Mouse (Mus musculus) MEL (cell line): ENCODE measurements around the gene Kank1. TPM values are rescaled to one million over a fixed set of nuclear protein-coding genes. Genes with fewer than 3 reads are reported as not detected.

Experiments used
- DNase-seq: peaks from one replicate; pipeline ENCODE4 v3.0.0; 2011; ENCODE audit warnings: low read depth, low spot score
- H3K27ac ChIP-seq: 2 replicates; pipeline ENCODE4 v1.5.1; 2012; ENCODE audit warnings: low read depth, mild to moderate bottlenecking, control low read depth, low read length, moderate library complexity; ENCODE audit not compliant: control insufficient read depth
- H3K27me3 ChIP-seq, 2 experiments: fragments of 150-350 bp in 1 of 2; sonication (generic) in 1 of 2; 2 replicates each; pipeline ENCODE4 v1.6.1; 2012; ENCODE audit warnings: low read length in 2 of 2, mild to moderate bottlenecking in 2 of 2, improper control_type of control experiment in 1 of 2, moderate library complexity in 1 of 2; ENCODE audit not compliant: insufficient read depth in 2 of 2, control insufficient read depth in 1 of 2
- H3K36me3 ChIP-seq, 2 experiments: 2 replicates each; pipeline ENCODE4 v1.6.1; 2012 to 2014; ENCODE audit warnings: low read length in 2 of 2, improper control_type of control experiment in 1 of 2, inconsistent platforms in 1 of 2, mild to moderate bottlenecking in 1 of 2; ENCODE audit not compliant: insufficient read depth in 2 of 2, control insufficient read depth in 1 of 2
- H3K4me1 ChIP-seq, 2 experiments: fragments of 150-350 bp in 1 of 2; sonication (generic) in 1 of 2; 2 replicates each; pipeline ENCODE4 v1.6.1; 2012; ENCODE audit warnings: low read length in 2 of 2, improper control_type of control experiment in 1 of 2, mild to moderate bottlenecking in 1 of 2; ENCODE audit not compliant: insufficient read depth in 2 of 2, control insufficient read depth in 1 of 2
- H3K4me3 ChIP-seq, 2 experiments: fragments of 150-350 bp in 1 of 2; sonication (generic) in 1 of 2; 2 replicates each; pipeline ENCODE4 v1.5.1; 2012; ENCODE audit warnings: low read depth in 2 of 2, low read length in 2 of 2, mild to moderate bottlenecking in 2 of 2, moderate library complexity in 2 of 2, control low read depth in 1 of 2, improper control_type of control experiment in 1 of 2; ENCODE audit not compliant: control insufficient read depth in 1 of 2, insufficient read depth in 1 of 2
- H3K79me2 ChIP-seq: 2 replicates; pipeline ENCODE4 v1.6.1; 2012; ENCODE audit warnings: mild to moderate bottlenecking, low read length, moderate library complexity; ENCODE audit not compliant: control insufficient read depth, poor library complexity, insufficient read depth
- H3K9ac ChIP-seq: 2 replicates; pipeline ENCODE4 v1.6.1; 2012; ENCODE audit warnings: low read depth, mild to moderate bottlenecking, control low read depth, low read length, moderate library complexity; ENCODE audit not compliant: control insufficient read depth, poor library complexity, severe bottlenecking
- H3K9me3 ChIP-seq: fragments of 150-350 bp; sonication (generic); replicated peaks from 2 replicates; pipeline ENCODE4 v1.6.1; 2012; ENCODE audit warnings: mild to moderate bottlenecking, low read length, improper control_type of control experiment, moderate library complexity; ENCODE audit not compliant: insufficient read depth
- BHLHE40 ChIP-seq: IDR thresholded peaks from 2 replicates; pipeline ENCODE4 v1.6.1; 2012; ENCODE audit warnings: low read depth, mild to moderate bottlenecking, inconsistent platforms, low read length, improper control_type of control experiment, borderline replicate concordance
- CHD2 ChIP-seq: IDR thresholded peaks from 2 replicates; pipeline ENCODE4 v1.6.1; 2011; ENCODE audit warnings: low read length, improper control_type of control experiment
- CTCF ChIP-seq, 3 experiments: IDR thresholded peaks in 2 of 3; conservative IDR thresholded peaks in 1 of 3; 2 replicates each; pipeline ENCODE4 v1.5.1; 2011 to 2012; ENCODE audit warnings: low read length in 3 of 3, low read depth in 2 of 3, mild to moderate bottlenecking in 2 of 3, improper control_type of control experiment in 1 of 3, inconsistent platforms in 1 of 3, mixed read lengths in 1 of 3, moderate library complexity in 1 of 3; ENCODE audit not compliant: control insufficient read depth in 1 of 3, insufficient read depth in 1 of 3, poor library complexity in 1 of 3, severe bottlenecking in 1 of 3
- E2F4 ChIP-seq: IDR thresholded peaks from 2 replicates; pipeline ENCODE4 v1.6.1; 2011; ENCODE audit warnings: low read depth, low read length, improper control_type of control experiment, borderline replicate concordance
- EP300 ChIP-seq, 2 experiments: IDR thresholded peaks; 2 replicates each; pipeline ENCODE4 v1.6.1; 2011; ENCODE audit warnings: improper control_type of control experiment in 2 of 2, low read length in 2 of 2, low read depth in 1 of 2, mild to moderate bottlenecking in 1 of 2
- ETS1 ChIP-seq: IDR thresholded peaks from 2 replicates; pipeline ENCODE4 v1.6.1; 2012; ENCODE audit warnings: low read depth, mild to moderate bottlenecking, inconsistent platforms, low read length, improper control_type of control experiment, moderate library complexity
- GATA1 ChIP-seq: IDR thresholded peaks from 2 replicates; pipeline ENCODE4 v1.6.1; 2011; ENCODE audit warnings: low read depth, low read length, improper control_type of control experiment
- KAT2A ChIP-seq: conservative IDR thresholded peaks from 2 replicates; pipeline ENCODE4 v1.6.1; 2012; ENCODE audit warnings: low read depth, low read length, improper control_type of control experiment, inconsistent platforms
- MAX ChIP-seq: IDR thresholded peaks from 2 replicates; pipeline ENCODE4 v1.6.1; 2011; ENCODE audit warnings: low read length, improper control_type of control experiment
- MEF2A ChIP-seq: IDR thresholded peaks from 2 replicates; pipeline ENCODE4 v1.6.1; 2014; ENCODE audit warnings: low read depth, mild to moderate bottlenecking, inconsistent platforms, low read length, improper control_type of control experiment; ENCODE audit not compliant: poor library complexity, insufficient replicate concordance, severe bottlenecking; ENCODE audit errors: extremely low read depth
- MXI1 ChIP-seq: IDR thresholded peaks from 2 replicates; pipeline ENCODE4 v1.6.1; 2011; ENCODE audit warnings: mild to moderate bottlenecking, low read depth, low read length, improper control_type of control experiment
- MYB ChIP-seq: IDR thresholded peaks from 2 replicates; pipeline ENCODE4 v1.6.1; 2011; ENCODE audit warnings: mild to moderate bottlenecking, low read depth, low read length, improper control_type of control experiment
- NELFE ChIP-seq: IDR thresholded peaks from 2 replicates; pipeline ENCODE4 v1.6.1; 2011; ENCODE audit warnings: low read depth, low read length, improper control_type of control experiment
- NRF1 ChIP-seq: IDR thresholded peaks from 2 replicates; pipeline ENCODE4 v1.6.1; 2014; ENCODE audit warnings: low read depth, mild to moderate bottlenecking, inconsistent platforms, low read length, improper control_type of control experiment, moderate library complexity; ENCODE audit not compliant: poor library complexity, insufficient read depth, severe bottlenecking
- POLR2AphosphoS5 ChIP-seq: IDR thresholded peaks from 2 replicates; pipeline ENCODE4 v1.6.1; 2012; ENCODE audit warnings: low read depth, borderline replicate concordance, mild to moderate bottlenecking, inconsistent platforms, low read length, moderate library complexity, mixed read lengths
- RAD21 ChIP-seq: IDR thresholded peaks from 2 replicates; pipeline ENCODE4 v1.6.1; 2011; ENCODE audit warnings: mild to moderate bottlenecking, low read depth, low read length, improper control_type of control experiment
- SIN3A ChIP-seq: IDR thresholded peaks from 2 replicates; pipeline ENCODE4 v1.6.1; 2012; ENCODE audit warnings: low read length, improper control_type of control experiment, inconsistent platforms
- SMC3 ChIP-seq: IDR thresholded peaks from 2 replicates; pipeline ENCODE4 v1.6.1; 2011; ENCODE audit warnings: low read depth, low read length, improper control_type of control experiment
- TAL1 ChIP-seq: IDR thresholded peaks from 2 replicates; pipeline ENCODE4 v1.6.1; 2012; ENCODE audit warnings: mild to moderate bottlenecking, inconsistent platforms, low read length, moderate library complexity, mixed read lengths
- TBP ChIP-seq: IDR thresholded peaks from 2 replicates; pipeline ENCODE4 v1.8.0; 2011; ENCODE audit warnings: low read depth, low read length, improper control_type of control experiment
- TCF12 ChIP-seq: IDR thresholded peaks from 2 replicates; pipeline ENCODE4 v1.6.1; 2014; ENCODE audit warnings: low read depth, mild to moderate bottlenecking, inconsistent platforms, low read length, improper control_type of control experiment, moderate library complexity
- UBTF ChIP-seq: IDR thresholded peaks from 2 replicates; pipeline ENCODE4 v1.6.1; 2012; ENCODE audit warnings: low read depth, mild to moderate bottlenecking, inconsistent platforms, low read length, improper control_type of control experiment, moderate library complexity, borderline replicate concordance; ENCODE audit not compliant: insufficient read depth
- USF2 ChIP-seq, 2 experiments: IDR thresholded peaks; 2 replicates each; pipeline ENCODE4 v1.6.1; 2011 to 2012; ENCODE audit warnings: improper control_type of control experiment in 2 of 2, low read length in 2 of 2, borderline replicate concordance in 1 of 2, inconsistent platforms in 1 of 2, low read depth in 1 of 2, mild to moderate bottlenecking in 1 of 2; ENCODE audit not compliant: insufficient read depth in 1 of 2
- ZC3H11A ChIP-seq: IDR thresholded peaks from 2 replicates; pipeline ENCODE4 v1.6.1; 2012; ENCODE audit warnings: low read depth, mild to moderate bottlenecking, inconsistent platforms, low read length, improper control_type of control experiment
- ZKSCAN1 ChIP-seq: IDR thresholded peaks from 2 replicates; pipeline ENCODE4 v1.6.1; 2012; ENCODE audit warnings: low read depth, mild to moderate bottlenecking, inconsistent platforms, low read length, improper control_type of control experiment, moderate library complexity
- ZNF384 ChIP-seq: IDR thresholded peaks from 2 replicates; pipeline ENCODE4 v1.6.1; 2012; ENCODE audit warnings: low read depth, mild to moderate bottlenecking, inconsistent platforms, low read length, improper control_type of control experiment
- polyA plus RNA-seq, 2 experiments: library from polyadenylated mRNA; stranded (reverse) in 1 of 2; unstranded in 1 of 2; fragments of >175 nt in 1 of 2; fragments of >200 nt in 1 of 2; gene quantifications; 2 replicates each; pipeline versions ENCODE4 v1.2.1 to v1.2.4; 2012; ENCODE audit warnings: low replicate concordance in 2 of 2, low read depth in 1 of 2; ENCODE audit not compliant: insufficient read length in 2 of 2, insufficient read depth in 1 of 2, missing spikeins in 1 of 2
- total RNA-seq: library from RNA; depleted of rRNA; stranded (reverse); fragments of 300-350 nt; gene quantifications from 2 replicates; pipeline ENCODE4 v1.2.3, GENCODE M21; 2012

The Kank1 gene
- total and polyA plus RNA-seq, 3 experiments = not detected

DNA sequence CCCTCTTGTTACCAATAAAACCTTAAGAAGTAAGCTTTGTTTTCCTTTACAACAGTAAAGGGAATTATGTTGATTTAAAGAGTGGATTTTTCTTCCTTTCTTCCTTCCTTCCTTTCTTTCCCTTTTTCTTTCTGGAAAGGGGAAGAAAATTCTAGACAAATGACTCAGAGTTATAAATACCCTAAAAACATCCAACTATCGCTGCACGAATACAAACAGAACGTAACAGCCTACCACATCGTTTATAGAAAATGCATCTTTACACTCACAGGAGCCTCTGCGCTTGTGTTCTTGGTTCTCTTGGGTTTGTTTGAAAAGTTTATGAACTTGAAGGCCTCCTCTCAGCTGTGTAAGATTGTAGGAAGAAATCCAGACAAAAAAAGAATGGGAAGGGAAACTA, 178.7 kb downstream of the Kank1 start:
- no peaks in the 10 kb centered on the region for H3K4me1 ChIP-seq
- no peak overlapping the region for H3K4me3 ChIP-seq
- no peaks in the 10 kb centered on the region for H3K79me2 ChIP-seq
- DNase-seq = no peak
- H3K27me3 ChIP-seq = no peaks in the 10 kb centered on the region; a peak in 1 of 4 replicates
- no peak overlapping the region for H3K27ac ChIP-seq
- no peak overlapping the region for H3K9ac ChIP-seq
- H3K9me3 ChIP-seq = no peaks in the 10 kb centered on the region
- TF ChIP-seq BHLHE40 (no peak), SIN3A (no peak), TCF12 (no peak), CTCF (IDR thresholded peaks at IDR 0.05 in 2 of 3, conservative IDR thresholded peaks at IDR 0.05 in 1 of 3; ENCODE audit: control insufficient read depth in 1 of 3, insufficient read depth in 1 of 3, low read depth in 2 of 3, low read length in 3 of 3, poor library complexity in 1 of 3, severe bottlenecking in 1 of 3) (no peak), E2F4 (no peak), POLR2AphosphoS5 (no peak), RAD21 (no peak), ETS1 (no peak), EP300 (IDR thresholded peaks at IDR 0.05; ENCODE audit: low read depth in 1 of 2, low read length in 2 of 2) (no peak), ZKSCAN1 (no peak), GATA1 (no peak), USF2 (IDR thresholded peaks at IDR 0.05; ENCODE audit: borderline replicate concordance in 1 of 2, insufficient read depth in 1 of 2, low read depth in 1 of 2, low read length in 2 of 2) (no peak), UBTF (no peak), MYB (no peak), TAL1 (no peak), CHD2 (no peak), TBP (no peak), ZC3H11A (no peak), MAX (no peak)
- no peaks in the 10 kb centered on the region for H3K36me3 ChIP-seq

DNA sequence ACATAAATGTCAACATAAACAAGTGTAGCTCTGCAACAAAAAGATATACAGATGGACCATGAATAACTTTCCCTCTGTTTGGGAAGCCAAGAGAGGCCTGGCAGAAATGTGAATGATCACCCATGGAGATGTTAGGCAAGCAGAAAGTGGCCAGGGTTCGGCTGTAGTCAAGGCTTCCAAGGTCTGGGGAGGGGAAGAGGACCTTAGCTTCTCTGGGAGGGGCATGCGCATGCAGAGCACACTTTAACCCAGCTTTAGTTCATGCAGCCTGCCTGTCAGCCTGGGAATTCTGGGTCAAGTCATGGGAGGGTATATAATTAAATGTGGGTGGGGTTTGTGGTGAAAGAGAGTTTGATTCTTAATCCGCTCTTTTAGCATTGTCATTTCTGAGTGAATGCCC, 180.9 kb downstream of the Kank1 start:
- TF ChIP-seq MXI1 (no peak), KAT2A (no peak), MYB (no peak), SMC3 (no peak), EP300 (IDR thresholded peaks at IDR 0.05; ENCODE audit: low read depth in 1 of 2, low read length in 2 of 2) (no peak), MEF2A (no peak), TCF12 (no peak), ZNF384 (no peak), NRF1 (no peak), RAD21 (no peak), CHD2 (no peak), NELFE (no peak)

More for the DNA sequence above, 180.9 kb downstream of the Kank1 start:
- H3K4me3 ChIP-seq = no peak overlapping the region
- DNase-seq = no peak
- H3K4me1 ChIP-seq = no peaks in the 10 kb centered on the region
- H3K36me3 ChIP-seq = no peaks in the 10 kb centered on the region
- no peak overlapping the region for H3K9ac ChIP-seq
- H3K9me3 ChIP-seq = no peaks in the 10 kb centered on the region
- no peak overlapping the region for H3K27ac ChIP-seq
- H3K79me2 ChIP-seq = no peaks in the 10 kb centered on the region
- H3K27me3 ChIP-seq = no peaks in the 10 kb centered on the region; a peak in 1 of 4 replicates
